Mouse (Mus musculus): ENCODE measurements around the gene Opn5. TPM values are rescaled to one million over a fixed set of nuclear protein-coding genes. Genes with fewer than 3 reads are reported as not detected.

Gene Opn5
- not detected for total RNA-seq (2021)
- long read RNA-seq, experiment 1 = 0 reads
- long read RNA-seq, experiment 2 = 0 reads

GRCm38 (mm10) chr17:42611295-42611694, at the start of gene Opn5:
Gene Opn5, minus strand, starts transcription at chr17:42611395.
- intact Hi-C loops (cut with DNase I; ENCODE audit: low total_unique reads) = no loop called here
- DNase-seq = no peak

GRCm38 (mm10) chr17:42658634-42659422, 47.6 kb upstream of the Opn5 start:
- peak; percentile 17 for DNase-seq
- intact Hi-C loops (cut with DNase I; ENCODE audit: low total_unique reads) = no loop called here

GRCm38 (mm10) chr17:42643416-42643815, 32.2 kb upstream of the Opn5 start:
- intact Hi-C loops (cut with DNase I; ENCODE audit: low total_unique reads) = no loop called here
- no peak for DNase-seq

GRCm38 (mm10) chr17:42630206-42630605, 19.0 kb upstream of the Opn5 start:
- intact Hi-C loops (cut with DNase I; ENCODE audit: low total_unique reads) = no loop called here
- no peak for DNase-seq

- intact Hi-C loops (cut with DNase I; ENCODE audit: low total_unique reads) = no loop called here
- DNase-seq = no peak
Measured at GRCm38 (mm10) chr17:42613043-42613737, 2.0 kb upstream of the Opn5 start.

- no peak for DNase-seq
- intact Hi-C loops (cut with DNase I; ENCODE audit: low total_unique reads) = loop anchor here (10.0 kb wide), 1 partner anchor 1103 kb away; no protein-coding TSS in a partner anchor
Measured at GRCm38 (mm10) chr17:42608270-42608669, 2.9 kb downstream of the Opn5 start.

- intact Hi-C loops (cut with DNase I; ENCODE audit: low total_unique reads) = loop anchor here (10.0 kb wide), 1 partner anchor 1098 kb away; no protein-coding TSS in a partner anchor
- peak; percentile 49 for DNase-seq
Measured at GRCm38 (mm10) chr17:42602829-42603784, 8.1 kb downstream of the Opn5 start.

GRCm38 (mm10) chr17:42586486-42586885, 24.7 kb downstream of the Opn5 start:
- no peak for DNase-seq
- intact Hi-C loops (cut with DNase I; ENCODE audit: low total_unique reads) = no loop called here

- DNase-seq = no peak
- intact Hi-C loops (cut with DNase I; ENCODE audit: low total_unique reads) = no loop called here
Measured at GRCm38 (mm10) chr17:42583029-42583331, 28.2 kb downstream of the Opn5 start.

- no peak for DNase-seq
- intact Hi-C loops (cut with DNase I; ENCODE audit: low total_unique reads) = no loop called here
Measured at GRCm38 (mm10) chr17:42582281-42583028, 28.7 kb downstream of the Opn5 start.

GRCm38 (mm10) chr17:42580623-42581022, 30.6 kb downstream of the Opn5 start:
- no peak for DNase-seq
- intact Hi-C loops (cut with DNase I; ENCODE audit: low total_unique reads) = no loop called here

GRCm38 (mm10) chr17:42580196-42580595, 31.0 kb downstream of the Opn5 start:
- DNase-seq = no peak
- intact Hi-C loops (cut with DNase I; ENCODE audit: low total_unique reads) = no loop called here

- intact Hi-C loops (cut with DNase I; ENCODE audit: low total_unique reads) = no loop called here
- no peak for DNase-seq
Measured at GRCm38 (mm10) chr17:42576671-42577168, 34.5 kb downstream of the Opn5 start.

- intact Hi-C loops (cut with DNase I; ENCODE audit: low total_unique reads) = no loop called here
Measured at GRCm38 (mm10) chr17:42573786-42574185, 37.4 kb downstream of the Opn5 start.

GRCm38 (mm10) chr17:42549578-42549977, 61.6 kb downstream of the Opn5 start:
- DNase-seq = no peak
- intact Hi-C loops (cut with DNase I; ENCODE audit: low total_unique reads) = no loop called here

More at GRCm38 (mm10) chr17:42573786-42574185, 37.4 kb downstream of the Opn5 start:
- no peak for DNase-seq

- no peak for DNase-seq
- intact Hi-C loops (cut with DNase I; ENCODE audit: low total_unique reads) = no loop called here
Measured at GRCm38 (mm10) chr17:42530147-42530546, 81.0 kb downstream of the Opn5 start.

- intact Hi-C loops (cut with DNase I; ENCODE audit: low total_unique reads) = no loop called here
- DNase-seq = peak; percentile 4
Measured at GRCm38 (mm10) chr17:42509356-42510262, 101.6 kb downstream of the Opn5 start.
